Mouse (Mus musculus) urinary bladder, postnatal 25 days (tissue): ENCODE measurements at regions not wholly inside any gene's neighbourhood (a gene's known extent, or its start where the extent isn't known, plus 50 kb on each side); places are given as distances from the start of the nearest gene placed in this dataset.
"Not testable (repeated sequence)": the region's sequence is repeated elsewhere in the genome, so short reads cannot be mapped to it uniquely, and the experiment has no call there.

Source experiments
- DNase-seq: peaks from one replicate; pipeline ENCODE4 v3.0.0; 2022; ENCODE audit warnings: low spot score

DNA sequence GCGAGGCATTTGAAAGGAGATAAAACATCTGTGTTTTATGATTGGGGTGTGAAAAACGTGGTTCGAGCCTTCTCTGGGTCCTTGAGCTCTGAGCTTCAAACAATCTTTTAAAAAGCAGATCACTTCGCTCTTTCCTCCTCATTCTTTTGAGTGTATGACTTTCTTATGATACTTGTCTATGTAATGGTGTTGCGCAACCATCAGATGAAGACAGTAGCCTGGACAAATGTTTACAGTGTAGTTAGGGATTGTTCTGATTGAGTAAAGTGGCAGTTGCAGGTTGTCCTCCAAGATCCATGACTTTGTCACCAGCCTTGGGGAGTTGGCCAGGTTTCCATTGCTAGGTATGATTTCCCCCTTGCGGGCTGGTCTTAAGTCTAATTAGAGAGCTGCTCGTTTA lies 116.1 kb upstream of the Pfn2 start:
- DNase-seq, result no peak

DNA sequence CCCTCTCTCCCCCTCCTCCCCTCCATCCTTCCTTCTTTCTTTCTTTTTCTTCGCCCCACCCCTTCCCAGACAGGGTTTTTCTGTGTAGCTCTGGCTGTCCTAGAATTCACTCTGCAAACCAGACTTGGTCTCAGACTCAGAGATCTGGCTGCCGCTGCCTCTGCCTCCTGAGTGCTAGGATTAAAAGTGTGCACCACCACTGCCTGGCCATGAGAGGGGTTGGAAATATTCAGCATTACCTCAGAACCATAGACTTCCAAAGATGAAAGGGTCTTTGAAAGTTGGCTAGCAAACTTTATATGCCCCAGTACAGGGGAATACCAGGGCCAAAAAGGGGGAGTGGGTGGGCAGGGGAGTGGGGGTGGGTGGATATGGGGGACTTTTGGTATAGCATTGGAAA lies 122.7 kb upstream of the Pfn2 start:
- not testable (repeated sequence) for DNase-seq

DNA sequence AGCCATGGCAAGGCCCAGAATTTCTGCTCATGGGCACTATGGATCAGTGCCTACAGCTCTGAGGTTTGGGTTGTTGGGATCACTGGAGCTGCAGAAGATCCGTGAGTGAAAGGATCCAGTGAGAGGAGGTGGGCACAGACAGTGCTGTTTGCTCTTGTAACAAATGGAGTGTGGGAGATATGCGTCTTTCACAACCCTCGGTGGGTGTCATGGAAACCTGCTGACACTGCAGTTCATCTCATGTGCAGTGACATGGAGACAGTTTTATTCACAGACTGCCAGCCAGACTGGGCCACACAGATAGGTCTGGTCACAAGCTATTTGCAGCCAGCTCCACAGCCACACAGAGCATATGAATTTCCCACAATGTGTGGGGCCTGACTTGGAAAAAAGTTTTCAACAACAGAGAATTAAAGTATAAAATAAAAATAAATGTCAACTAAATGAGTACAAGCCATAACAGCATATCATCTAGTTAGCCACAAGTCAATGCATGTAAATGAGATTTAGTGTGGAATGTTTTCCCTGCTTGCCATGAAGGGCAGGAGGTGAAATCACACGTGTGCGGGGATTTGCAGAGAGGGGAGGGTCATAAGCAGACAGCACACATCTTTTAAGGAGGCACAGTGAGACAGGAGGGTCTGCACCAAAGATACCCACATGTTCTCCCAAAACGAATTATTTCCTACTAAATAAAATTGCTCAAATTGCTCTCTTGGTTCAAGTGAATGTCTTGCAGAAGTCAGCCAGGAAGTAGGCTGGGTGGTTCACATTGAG lies 124.8 kb upstream of the Pfn2 start:
- no peak for DNase-seq

- no peak for DNase-seq
Measured at GRCm38 (mm10) chr3:57973546-57973945, 125.7 kb upstream of the Pfn2 start.

DNA sequence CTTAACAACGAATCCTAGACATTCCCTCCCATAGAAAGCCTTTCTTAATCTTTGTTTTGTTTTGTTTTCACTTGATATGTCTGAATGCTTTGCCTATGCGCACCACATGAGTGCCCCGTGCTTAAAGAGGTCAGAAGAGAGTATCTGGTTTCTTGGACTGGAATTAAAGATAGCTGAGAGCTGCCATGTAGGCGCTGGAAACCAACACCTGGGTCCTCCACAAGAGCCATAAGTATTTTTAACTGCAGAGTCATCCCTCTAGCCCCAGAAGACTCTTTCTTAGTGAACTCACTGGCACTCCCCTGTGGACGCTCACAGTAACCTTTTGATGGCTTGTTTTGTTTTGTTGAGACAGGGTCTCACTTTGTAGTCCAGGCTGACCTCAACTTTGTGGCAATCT lies 127.5 kb upstream of the Pfn2 start:
- no peak for DNase-seq

DNA sequence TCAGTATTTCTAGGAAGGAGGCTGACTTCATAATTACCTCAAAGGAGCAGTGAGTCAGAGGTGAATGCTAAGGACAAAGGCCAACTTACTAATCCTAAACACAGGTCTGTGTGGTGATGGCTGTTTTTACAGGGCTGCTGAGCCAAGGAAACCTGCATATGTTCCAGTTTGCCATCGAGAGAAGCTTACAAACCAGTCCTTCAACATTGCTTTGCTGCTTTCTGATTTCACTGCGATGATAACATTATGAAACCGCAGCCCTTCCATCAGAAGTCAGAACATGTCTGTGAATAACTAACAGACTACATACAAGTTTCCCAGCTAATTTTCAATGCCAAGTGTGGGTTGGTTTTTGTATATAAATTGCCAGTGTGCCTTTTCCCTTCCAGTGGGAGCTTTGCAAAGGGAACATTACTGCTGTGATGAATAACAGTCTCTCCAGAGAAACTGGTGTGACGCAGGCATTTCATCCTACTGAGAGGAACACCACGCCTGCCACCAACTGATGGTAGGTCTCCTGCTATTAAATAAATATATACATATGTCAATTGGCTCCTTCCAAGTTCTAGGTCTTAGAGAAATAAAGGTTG lies 128.9 kb upstream of the Pfn2 start:
- no peak for DNase-seq

DNA sequence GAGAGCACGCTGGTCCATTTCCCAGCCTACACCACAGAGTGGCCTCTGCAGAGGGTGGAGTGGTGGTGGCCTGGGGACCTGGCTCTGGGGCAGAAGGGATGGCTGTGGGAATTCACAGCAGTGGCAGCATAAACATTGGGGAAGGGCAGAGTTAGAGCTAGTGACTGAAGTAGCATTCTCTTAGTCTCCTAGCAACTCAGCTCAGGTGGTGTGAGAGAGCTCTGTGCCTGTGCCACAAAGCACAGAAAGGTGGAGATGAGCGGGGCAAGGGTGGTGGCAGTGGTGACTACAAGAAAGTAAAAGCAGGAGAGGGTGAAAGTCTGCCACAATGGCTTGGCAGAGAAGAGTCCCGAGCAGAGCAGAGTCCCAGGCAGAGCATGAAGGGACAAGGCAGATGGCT lies 140.3 kb upstream of the Pfn2 start:
- DNase-seq, result no peak

DNA sequence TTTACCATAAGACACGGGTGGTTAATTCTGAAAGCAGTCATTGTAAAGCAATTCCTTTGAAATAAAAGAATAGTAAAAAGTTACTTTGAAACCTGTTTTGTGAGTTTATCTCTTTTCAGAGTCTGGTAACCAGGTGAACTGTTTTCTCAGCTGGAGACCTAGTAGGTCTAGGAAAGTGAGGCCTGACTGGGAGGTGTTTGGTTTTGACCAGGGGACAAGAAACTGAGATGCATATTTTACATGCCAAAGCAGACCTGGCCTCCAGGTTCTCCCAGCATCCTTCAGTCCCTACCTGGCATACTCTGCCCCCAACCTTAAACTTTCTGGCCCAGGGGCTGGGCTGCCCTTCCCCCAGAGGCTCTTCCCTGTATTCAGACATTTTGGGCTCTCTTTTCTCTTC lies 142.9 kb upstream of the Pfn2 start:
- DNase-seq, result no peak

DNA sequence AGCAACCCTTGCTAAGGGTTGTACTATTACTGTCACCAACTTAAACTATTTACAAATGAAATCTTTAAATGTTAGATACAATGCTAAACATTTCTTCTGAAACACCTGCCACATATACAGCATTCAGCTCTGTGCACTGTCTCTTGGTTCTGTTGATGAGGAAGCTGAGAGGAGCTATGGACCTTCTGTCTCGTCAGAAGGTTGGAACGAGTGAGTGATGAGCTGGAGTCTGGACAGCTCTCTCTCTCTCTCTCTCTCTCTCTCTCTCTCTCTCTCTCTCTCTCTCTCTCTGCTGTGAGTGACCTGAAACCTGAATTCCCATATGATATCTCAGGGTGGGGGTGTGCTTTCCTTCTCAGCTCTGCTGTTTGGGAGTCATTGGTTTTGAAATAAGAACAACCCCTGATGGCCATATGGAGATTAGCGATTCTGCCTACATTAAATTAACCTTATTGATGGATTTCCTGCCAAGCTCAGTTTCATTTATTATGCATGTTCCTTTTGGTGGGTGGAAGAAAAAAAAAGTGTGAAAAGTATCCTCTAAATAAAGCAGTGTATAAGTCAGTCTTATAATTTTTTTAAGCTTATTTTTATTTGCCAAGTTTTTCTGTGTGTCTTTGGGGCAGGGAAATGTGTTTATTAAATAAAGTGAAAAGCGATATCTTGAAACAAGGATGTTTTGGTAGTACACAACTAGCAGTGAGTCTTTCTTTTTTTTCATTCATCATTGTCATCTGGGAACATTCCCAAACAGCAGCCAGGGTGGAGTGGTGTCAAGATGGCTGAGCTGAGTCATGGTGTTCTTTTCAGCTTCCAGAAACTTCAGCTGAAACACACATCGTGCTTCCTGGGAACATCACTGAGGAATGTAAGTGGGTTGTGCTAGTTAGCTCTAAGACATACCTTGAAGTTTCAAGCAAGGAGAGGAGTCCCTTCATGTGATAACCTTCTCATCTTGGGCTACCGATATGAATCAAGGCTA lies 150.5 kb upstream of the Pfn2 start:
- no peak for DNase-seq

DNA sequence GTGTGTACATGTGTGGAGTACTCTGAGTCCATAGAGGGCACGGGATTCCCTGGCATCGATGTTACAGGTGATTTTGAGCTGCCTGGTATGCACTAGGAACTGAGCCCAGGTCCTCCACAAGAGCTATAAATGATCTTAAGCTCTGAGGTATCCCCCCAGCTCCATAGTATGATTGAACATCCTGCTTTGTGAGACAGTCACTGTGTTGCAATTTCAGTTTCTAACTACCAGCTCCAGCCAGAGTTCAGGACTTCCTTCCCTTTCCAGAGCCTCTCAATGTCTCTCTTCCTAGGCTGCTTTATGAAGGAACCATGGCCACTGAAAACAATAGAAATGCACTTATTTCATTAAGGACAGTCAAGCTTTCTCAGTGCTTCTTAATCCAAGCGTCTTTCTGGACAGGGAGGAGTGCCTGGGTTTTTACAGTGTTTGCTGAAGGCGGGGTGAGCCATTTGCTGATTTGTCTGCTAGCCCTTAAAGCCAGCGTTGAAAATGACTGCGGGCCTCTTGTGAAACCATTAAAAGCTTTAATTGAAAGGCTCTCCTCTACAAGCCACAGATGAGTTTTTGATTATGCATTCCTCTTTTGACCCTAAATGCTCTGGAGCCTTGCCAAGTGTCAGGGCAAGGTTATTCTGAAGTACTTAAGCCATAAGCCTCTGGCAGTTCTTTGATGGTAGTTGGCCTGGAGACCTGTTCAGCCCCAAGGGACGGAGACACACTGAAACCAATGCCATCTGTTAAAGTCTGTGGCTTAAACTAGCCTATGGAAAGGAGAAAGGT lies 155.1 kb upstream of the Pfn2 start:
- DNase-seq, result no peak

DNA sequence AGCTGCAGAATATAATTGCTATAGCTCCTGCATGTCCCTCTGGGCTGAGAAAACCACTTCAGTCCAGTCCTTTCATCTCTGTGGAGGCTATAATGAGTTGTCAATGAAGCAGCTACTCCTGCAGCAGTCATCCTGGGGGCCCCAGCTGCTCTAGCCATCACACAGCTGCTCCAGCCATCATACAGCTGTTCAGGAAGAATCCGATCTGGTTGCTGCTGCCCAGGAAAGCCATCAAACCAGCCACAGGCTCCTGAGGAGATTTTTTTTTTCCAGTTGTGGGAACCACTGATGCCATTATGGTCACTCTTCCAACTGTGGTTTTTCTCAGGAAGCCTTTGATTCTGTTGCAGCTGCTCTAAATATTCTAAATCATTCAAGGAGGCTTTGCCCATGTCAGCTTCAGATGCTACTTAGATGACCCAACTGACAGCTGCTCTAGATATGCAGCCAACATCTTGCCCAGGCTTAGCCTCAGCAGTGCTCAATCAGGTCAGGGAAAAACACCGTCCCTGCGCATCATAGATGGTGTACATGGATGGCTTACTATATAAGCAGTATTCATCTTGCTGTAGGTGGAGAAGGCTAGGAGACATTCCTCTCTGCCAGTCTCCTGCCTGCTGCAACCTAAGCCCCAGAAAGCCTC lies 177.0 kb upstream of the Pfn2 start:
- no peak for DNase-seq

DNA sequence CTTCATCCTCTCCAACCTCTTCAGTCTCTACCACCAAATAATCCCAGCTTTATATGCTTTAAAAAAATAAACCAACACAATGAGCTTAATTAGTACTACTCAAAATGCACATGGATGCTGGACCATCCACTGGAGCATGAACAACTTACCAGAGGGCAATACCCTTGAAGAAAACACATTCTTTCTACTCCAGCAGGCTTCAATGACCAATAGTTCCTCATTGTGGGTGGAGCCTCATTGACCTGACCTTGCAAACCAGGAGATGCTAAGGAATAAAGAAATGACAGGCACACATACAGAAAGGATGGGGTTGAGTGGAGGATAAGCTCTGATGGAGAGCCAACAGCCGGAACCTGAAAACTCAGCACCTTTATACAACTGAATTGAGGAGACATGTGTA lies 201.7 kb upstream of the Pfn2 start:
- no peak for DNase-seq

DNA sequence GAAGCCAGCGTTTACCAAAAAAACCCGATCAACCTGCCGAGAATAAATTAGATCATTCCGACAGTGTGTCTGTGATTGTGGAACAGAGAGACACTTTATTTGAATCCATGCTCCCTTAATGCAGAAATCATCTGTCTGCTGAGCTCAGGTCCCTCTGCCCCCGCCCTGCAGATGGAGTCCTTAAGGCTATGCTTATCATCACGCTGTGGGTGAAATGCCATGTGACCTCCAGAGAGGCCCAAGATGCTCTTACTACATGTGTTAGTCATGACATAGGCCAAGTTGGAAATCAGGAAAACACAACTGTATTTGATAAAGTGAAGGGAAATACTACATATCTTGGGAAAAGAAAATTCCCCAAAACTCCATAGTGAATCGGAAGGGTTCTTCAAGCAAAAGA lies 206.8 kb upstream of the Pfn2 start:
- DNase-seq, result no peak

GRCm38 (mm10) chr3:58055181-58055580 lies 207.3 kb upstream of the Pfn2 start:
- DNase-seq, result no peak

- no peak for DNase-seq
Measured at GRCm38 (mm10) chr3:58056191-58057063, 208.5 kb upstream of the Pfn2 start.

DNA sequence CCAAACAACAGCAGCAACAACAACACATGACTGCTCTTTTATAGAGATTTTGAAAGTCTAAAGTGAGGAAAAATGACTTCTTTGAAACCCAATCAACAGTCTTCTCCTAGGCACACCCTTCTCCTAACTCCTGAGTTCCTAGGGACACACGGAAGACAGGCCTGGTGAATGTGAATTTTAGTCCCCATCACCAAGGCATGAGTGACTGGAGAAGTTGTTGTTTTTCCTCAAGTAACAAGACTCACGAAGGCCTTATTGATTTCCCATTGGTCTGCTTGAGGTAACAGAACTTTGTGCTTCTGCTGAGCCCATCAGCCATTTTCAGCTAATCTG lies 209.2 kb upstream of the Pfn2 start:
- DNase-seq, result no peak

DNA sequence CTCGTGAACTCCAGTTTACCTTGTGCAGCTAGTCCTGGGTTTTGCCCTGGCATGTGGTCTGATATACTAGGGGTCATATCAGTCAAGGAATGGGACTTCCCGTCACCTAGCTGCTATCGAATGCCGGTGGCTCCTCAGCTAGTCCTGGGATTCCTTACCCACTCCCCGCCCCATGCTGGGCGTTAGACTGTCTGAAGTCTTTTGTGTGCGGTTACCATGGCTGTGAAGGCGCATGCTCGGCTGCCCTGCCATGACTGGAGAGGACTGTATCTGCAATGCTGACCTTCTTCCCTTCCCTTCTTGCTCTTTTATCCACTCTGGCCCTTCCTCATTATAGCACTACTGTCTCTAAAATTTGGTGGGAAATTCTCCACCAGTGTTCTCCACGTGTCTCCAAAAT lies 210.3 kb upstream of the Pfn2 start:
- DNase-seq, result no peak

- DNase-seq, result no peak
Measured at GRCm38 (mm10) chr3:58063852-58064549, 216.1 kb upstream of the Pfn2 start.

GRCm38 (mm10) chr3:58071574-58071973 lies 223.7 kb upstream of the Pfn2 start:
- no peak for DNase-seq

GRCm38 (mm10) chr3:58072230-58072839 lies 224.5 kb upstream of the Pfn2 start:
- no peak for DNase-seq
